Mouse (Mus musculus): ENCODE results near the gene Ltc4s. TPM values are rescaled to one million over a fixed set of nuclear protein-coding genes. Genes with fewer than 3 reads are reported as not detected.

The Ltc4s gene
- polyA plus RNA-seq, 1 experiment, result not detected

DNA sequence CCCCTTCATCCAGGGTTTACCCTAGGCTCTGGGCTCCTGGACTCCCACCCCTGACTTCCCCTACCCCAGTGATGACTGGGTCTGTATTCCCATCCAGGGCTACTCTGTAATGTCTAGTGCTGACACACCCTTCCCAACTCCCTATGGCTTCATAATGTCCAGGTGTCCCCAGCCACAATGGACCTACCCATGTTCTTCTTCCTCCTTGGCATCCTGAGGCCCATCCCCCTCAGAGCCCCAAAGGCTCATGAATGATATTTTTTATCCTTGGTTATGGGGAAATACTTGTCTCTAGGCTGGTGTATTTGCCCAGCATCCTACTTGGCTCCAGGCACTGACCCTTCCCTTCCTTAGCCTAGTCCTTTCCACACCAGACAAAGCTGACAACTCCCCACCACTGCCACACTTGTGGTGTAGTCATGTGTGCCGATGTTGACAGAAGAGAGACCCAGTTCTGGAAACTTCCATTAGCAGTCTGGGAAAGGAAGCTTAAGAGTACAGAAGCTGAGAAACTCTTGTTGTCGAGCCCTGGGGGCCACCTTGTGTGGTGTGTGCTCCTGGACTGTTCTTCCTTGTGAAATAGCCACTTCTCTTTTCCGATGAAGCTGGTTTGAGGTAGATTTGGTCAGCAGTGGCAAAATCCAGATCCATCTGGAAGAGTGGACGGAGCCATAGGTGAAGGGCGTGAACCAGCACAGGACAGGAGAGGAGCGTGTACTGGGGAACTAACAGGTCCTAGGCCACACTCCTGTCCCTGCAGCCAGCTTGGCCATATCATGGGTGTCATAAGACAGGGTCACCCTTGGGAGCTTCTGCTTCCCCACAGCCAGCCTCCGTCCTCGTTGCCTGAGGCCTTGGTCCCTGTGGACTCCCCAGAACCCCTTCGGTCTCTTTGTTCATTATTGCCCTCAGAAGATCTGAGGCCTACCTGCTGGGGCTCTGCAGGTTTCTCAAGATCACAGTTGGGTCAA lies 690 bp upstream of the Ltc4s start:
- no peak for TF ChIP-seq POLR2A (IDR thresholded peaks at IDR 0.05; ENCODE audit: insufficient read depth, low read depth, low read length)
- no peak for TF ChIP-seq CTCF (IDR thresholded peaks at IDR 0.05; ENCODE audit: insufficient read depth, low read depth, low read length)
- H3K27ac ChIP-seq (ENCODE audit: insufficient read depth, low read depth, low read length), result no peak overlapping the region
- WGBS, result 94% methylated on average over 9 of the region's 9 CpGs

DNA sequence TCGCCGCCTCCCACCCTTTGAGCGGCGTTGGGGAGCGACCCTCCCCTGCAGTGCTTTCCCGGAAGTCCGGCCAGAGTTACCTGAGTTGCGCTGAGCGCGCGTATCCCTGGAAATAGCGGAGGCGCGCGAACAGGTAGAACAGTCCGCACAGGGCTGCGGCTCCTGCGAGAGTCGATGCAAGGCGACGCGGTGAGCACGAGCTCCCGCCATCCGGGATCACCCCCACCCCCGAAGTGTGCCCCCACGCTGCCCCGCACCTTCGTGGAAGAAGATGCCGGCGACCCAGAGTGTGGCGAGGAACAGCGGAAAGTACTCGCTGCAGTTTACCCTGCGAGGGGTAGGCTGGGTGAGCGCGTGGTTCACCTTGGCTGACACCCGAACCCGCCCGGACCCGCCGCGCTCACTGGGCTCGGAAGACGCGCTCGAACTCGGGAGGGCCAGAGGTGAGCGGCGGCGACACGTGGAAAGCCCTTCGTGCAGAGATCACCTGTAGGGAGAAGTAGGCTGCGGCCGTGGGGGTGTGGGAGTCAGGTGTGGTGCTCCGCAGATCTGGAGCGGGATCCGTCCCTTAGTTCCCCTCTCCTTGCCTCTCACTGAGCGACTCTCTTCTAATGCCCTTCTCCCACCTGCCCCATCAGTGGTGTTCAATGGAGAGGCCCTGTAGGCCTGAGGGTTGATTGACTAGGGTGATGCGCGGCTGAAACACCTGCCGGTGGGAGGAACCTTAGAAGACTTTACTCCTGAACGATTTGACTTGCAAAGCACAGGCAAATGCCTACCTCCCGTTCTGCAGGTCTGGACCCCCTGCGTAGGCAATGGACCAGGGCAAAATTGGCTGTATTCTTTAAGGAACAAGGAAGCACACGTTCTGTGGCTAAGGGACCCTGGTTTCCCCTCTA lies 1.2 kb downstream of the Ltc4s start:
- H3K27ac ChIP-seq (ENCODE audit: insufficient read depth, low read depth, low read length), result no peak overlapping the region
- no peak for TF ChIP-seq CTCF (IDR thresholded peaks at IDR 0.05; ENCODE audit: insufficient read depth, low read depth, low read length)
- 8% methylated on average over 66 of the region's 66 CpGs for WGBS
- H3K4me3 ChIP-seq (ENCODE audit: insufficient read depth, low read depth, low read length), result peak overlapping the region; percentile 61
- H3K4me1 ChIP-seq (ENCODE audit: control insufficient read depth, insufficient read depth, low read length), result peaks cover 10% of the 10 kb centered on the region

More for the DNA sequence above, 690 bp upstream of the Ltc4s start:
- H3K4me3 ChIP-seq (ENCODE audit: insufficient read depth, low read depth, low read length), result no peak overlapping the region
- peaks cover 10% of the 10 kb centered on the region for H3K4me1 ChIP-seq (ENCODE audit: control insufficient read depth, insufficient read depth, low read length)

DNA sequence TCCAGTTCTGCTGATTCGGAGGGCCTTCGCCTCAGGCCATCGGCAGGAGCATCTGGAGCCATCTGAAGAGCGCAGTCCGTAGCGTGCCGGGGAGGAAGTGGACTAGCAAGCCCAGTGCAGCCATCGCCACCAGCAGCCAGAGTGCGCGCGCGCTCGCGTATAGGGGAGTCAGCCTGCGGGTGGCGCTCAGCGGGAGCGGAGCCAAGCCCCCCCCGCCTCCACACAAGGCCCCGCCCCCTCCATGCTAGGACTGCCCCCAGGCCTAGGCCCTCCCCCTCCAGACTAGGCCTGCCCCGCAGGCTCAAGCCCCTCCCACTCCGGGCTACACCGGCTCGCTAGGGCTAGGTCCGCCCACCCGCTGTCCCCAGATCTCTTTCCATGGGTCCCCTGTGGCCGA lies 1.9 kb downstream of the Ltc4s start:
- Histone ChIP-seq H3K27ac (ENCODE audit: insufficient read depth, low read depth, low read length) (no peak overlapping the region), H3K4me3 (ENCODE audit: insufficient read depth, low read depth, low read length) (peak overlapping the region; percentile 61), H3K4me1 (ENCODE audit: control insufficient read depth, insufficient read depth, low read length) (peaks cover 10% of the 10 kb centered on the region)
- WGBS, result 1% methylated on average over 27 of the region's 27 CpGs
- TF ChIP-seq POLR2A (IDR thresholded peaks at IDR 0.05; ENCODE audit: insufficient read depth, low read depth, low read length), result no peak
- TF ChIP-seq CTCF (IDR thresholded peaks at IDR 0.05; ENCODE audit: insufficient read depth, low read depth, low read length), result no peak

DNA sequence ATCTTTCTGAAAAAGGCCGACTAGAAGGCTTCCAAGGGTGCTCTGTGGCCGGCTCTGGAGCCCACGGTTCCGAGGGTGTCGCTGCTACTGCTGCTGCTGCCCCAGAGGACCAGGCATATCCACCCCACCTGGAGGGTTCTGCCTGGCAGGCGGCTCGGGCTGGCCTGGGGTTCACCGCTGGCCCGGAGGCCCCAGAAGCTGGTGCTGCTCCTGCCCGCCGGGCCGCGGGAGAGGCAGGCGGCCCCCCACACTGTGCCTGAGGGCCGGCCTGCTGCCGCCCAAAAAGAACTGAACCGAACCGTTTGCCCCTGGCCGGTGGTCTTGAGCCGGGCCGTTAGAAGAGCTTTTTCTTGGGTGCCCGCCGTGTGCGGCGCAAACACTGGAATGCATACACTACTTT lies 3.8 kb downstream of the Ltc4s start:
- peaks cover 16% of the 10 kb centered on the region for H3K4me1 ChIP-seq (ENCODE audit: control insufficient read depth, insufficient read depth, low read length)
- no peak overlapping the region for H3K4me3 ChIP-seq (ENCODE audit: insufficient read depth, low read depth, low read length)
- WGBS, result 96% methylated on average over 25 of the region's 25 CpGs
- H3K27ac ChIP-seq (ENCODE audit: insufficient read depth, low read depth, low read length), result no peak overlapping the region
- no peak for TF ChIP-seq CTCF (IDR thresholded peaks at IDR 0.05; ENCODE audit: insufficient read depth, low read depth, low read length)

DNA sequence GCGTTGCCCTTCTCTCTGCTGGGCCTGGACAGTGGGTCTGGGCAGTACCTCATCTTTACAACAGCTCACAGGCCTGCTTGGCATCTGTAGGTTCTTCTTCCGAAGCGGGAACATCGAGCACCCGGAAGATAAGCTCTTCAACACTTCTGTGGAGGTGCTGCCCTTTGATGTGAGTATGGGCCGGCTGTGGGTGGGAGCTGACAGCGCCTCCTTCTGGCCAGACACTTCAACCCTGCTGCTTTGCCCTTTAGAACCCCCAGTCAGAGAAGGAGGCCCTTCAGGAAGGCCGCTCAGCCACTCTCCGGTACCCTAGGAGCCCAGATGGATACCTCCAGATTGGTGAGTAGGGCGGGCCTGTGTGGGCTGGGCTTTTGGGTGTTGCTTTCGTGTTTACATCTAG lies 4.4 kb downstream of the Ltc4s start:
- no peak overlapping the region for H3K4me3 ChIP-seq (ENCODE audit: insufficient read depth, low read depth, low read length)
- 0 out of 2 replicates have a peak, but pooled peaks have one; percentile 19 for TF ChIP-seq CTCF (IDR thresholded peaks at IDR 0.05; ENCODE audit: insufficient read depth, low read depth, low read length)
- no peak for TF ChIP-seq POLR2A (IDR thresholded peaks at IDR 0.05; ENCODE audit: insufficient read depth, low read depth, low read length)
- 82% methylated on average over 11 of the region's 11 CpGs for WGBS
- peaks cover 21% of the 10 kb centered on the region for H3K4me1 ChIP-seq (ENCODE audit: control insufficient read depth, insufficient read depth, low read length)
- no peak overlapping the region for H3K27ac ChIP-seq (ENCODE audit: insufficient read depth, low read depth, low read length)

DNA sequence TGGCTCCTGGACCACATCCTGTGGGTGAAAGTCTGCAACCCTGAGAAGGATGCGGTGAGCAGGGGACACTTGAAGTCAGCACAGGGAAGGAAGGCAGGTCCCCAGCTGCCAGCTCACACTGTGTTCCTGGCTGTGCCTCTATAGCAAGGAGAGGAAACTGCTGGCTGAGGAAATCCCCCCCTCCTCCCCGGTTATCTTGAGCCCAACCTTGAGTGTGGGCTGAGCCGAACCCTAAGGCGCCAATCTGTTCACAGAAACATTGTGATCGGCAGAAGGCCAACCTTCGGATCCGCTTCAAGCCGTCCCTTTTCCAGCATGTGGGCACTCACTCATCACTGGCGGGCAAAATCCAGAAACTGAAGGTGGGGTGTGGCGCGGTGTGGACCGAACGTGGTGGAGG lies 5.4 kb downstream of the Ltc4s start:
- 94% methylated on average over 13 of the region's 13 CpGs for WGBS
- H3K27ac ChIP-seq (ENCODE audit: insufficient read depth, low read depth, low read length), result no peak overlapping the region
- TF ChIP-seq POLR2A (IDR thresholded peaks at IDR 0.05; ENCODE audit: insufficient read depth, low read depth, low read length) (no peak), CTCF (IDR thresholded peaks at IDR 0.05; ENCODE audit: insufficient read depth, low read depth, low read length) (no peak)

DNA sequence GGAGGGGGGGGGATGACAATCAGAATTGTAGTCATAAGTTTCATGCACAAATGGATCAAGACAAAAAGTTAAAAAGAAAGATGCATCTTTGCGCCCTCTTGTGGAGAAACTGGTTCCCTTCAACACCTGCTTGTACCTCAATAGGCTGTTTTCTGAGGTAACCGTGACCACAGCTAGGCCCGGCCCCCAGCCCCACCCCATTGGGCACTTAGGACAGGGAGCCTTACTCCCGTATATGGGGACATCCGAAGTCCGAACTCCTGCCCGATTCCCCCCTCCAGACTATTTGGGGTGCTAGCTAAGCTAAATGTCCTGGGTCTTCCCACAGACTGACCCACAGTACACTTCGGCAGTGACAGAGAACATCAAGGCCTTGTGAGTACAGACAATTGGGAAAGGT lies 7.0 kb downstream of the Ltc4s start:
- 30% methylated on average over 8 of the region's 8 CpGs for WGBS
- H3K4me1 ChIP-seq (ENCODE audit: control insufficient read depth, insufficient read depth, low read length), result peaks cover 34% of the 10 kb centered on the region
- no peak overlapping the region for H3K4me3 ChIP-seq (ENCODE audit: insufficient read depth, low read depth, low read length)
- no peak overlapping the region for H3K27ac ChIP-seq (ENCODE audit: insufficient read depth, low read depth, low read length)
- TF ChIP-seq POLR2A (IDR thresholded peaks at IDR 0.05; ENCODE audit: insufficient read depth, low read depth, low read length), result no peak
- TF ChIP-seq CTCF (IDR thresholded peaks at IDR 0.05; ENCODE audit: insufficient read depth, low read depth, low read length), result peak; percentile 46; the same call in 1 of the 2 replicates

More for the DNA sequence above, 5.4 kb downstream of the Ltc4s start:
- H3K4me3 ChIP-seq (ENCODE audit: insufficient read depth, low read depth, low read length), result no peak overlapping the region
- H3K4me1 ChIP-seq (ENCODE audit: control insufficient read depth, insufficient read depth, low read length), result peaks cover 29% of the 10 kb centered on the region

DNA sequence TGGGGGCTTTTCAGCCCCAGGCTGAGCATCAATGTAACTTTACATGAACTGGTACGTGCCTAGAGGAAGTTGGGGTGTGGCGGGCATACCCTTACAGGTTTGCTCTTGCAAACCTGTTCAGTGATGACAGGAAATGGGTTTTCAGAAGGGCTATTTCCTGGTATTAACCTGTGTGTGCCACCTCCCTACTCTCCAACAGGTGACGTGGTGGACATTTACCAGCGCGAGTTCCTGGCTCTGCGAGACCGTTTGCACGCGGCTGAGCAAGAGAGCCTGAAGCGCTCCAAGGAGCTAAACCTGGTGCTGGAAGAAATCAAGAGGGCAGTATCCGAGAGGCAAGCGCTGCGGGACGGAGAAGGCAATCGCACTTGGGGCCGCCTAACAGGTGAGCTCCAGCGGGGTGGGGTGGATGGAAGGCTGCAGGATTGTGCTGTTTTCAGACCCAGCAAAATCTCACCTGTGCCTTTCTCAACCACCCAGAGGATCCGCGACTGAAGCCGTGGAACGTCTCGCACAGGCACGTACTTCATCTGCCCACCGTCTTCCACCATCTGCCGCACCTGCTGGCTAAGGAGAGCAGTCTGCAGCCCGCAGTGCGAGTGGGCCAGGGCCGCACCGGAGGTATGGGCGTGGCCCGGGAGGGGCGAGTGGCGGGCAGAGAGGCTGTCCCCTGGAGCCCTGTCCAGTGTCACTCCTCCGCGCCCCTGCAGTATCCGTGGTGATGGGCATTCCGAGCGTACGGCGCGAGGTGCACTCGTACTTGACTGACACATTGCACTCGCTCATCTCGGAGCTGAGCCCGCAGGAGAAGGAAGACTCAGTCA lies 7.7 kb downstream of the Ltc4s start:
- no peak for TF ChIP-seq POLR2A (IDR thresholded peaks at IDR 0.05; ENCODE audit: insufficient read depth, low read depth, low read length)
- no peak for TF ChIP-seq CTCF (IDR thresholded peaks at IDR 0.05; ENCODE audit: insufficient read depth, low read depth, low read length)
- H3K4me1 ChIP-seq (ENCODE audit: control insufficient read depth, insufficient read depth, low read length), result peaks cover 37% of the 10 kb centered on the region
- H3K27ac ChIP-seq (ENCODE audit: insufficient read depth, low read depth, low read length), result no peak overlapping the region
- H3K4me3 ChIP-seq (ENCODE audit: insufficient read depth, low read depth, low read length), result no peak overlapping the region
- WGBS, result 52% methylated on average over 45 of the region's 45 CpGs
